Mouse (Mus musculus): ENCODE measurements around the gene Ankrd65. TPM values are rescaled to one million over a fixed set of nuclear protein-coding genes. Genes with fewer than 3 reads are reported as not detected.

Ankrd65 gene
- polyA plus RNA-seq, 1 experiment from 2014 or later: not detected

GRCm38 (mm10) chr4:155841651-155842270 lies 51.5 kb downstream of the Ankrd65 start:
- WGBS (ENCODE audit: insufficient replicate concordance): 39% methylated on average over 38 of the region's 38 CpGs
- H3K27me3 ChIP-seq (replicated peaks): peaks cover 51% of the 10 kb centered on the region
- no peak overlapping the region for H3K9ac ChIP-seq
- H3K9me3 ChIP-seq (replicated peaks): no peaks in the 10 kb centered on the region
- H3K27ac ChIP-seq: no peak overlapping the region
- ATAC-seq: peak; percentile 1; the same call in 1 of the 2 replicates
- no peaks in the 10 kb centered on the region for H3K36me3 ChIP-seq
- peaks cover 46% of the 10 kb centered on the region for H3K4me1 ChIP-seq
- H3K4me3 ChIP-seq: peak overlapping the region; percentile 66
- H3K4me2 ChIP-seq: peak overlapping the region; percentile 95

DNA sequence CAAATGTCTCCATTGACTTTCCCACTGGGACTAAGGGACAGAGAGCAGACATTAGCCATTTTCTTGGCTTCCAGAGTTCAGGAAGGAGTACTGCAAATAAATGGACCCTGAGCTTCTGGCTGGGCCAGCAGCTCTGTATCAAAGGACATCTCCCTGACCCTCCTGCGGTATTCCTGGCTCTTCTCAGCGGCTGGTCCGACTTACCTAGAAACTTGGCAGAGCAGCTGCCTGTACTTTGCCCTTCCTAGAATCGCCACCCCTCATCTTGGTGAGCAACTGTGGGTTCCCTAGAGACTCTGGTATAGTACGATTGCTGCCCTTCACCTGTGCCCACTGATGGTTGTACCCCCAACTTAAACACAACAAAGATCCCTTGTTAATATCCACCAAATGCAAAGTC lies 53.0 kb downstream of the Ankrd65 start:
- H3K36me3 ChIP-seq: no peaks in the 10 kb centered on the region
- H3K27me3 ChIP-seq (replicated peaks): peaks cover 51% of the 10 kb centered on the region
- no peak overlapping the region for H3K27ac ChIP-seq
- H3K4me1 ChIP-seq: peaks cover 45% of the 10 kb centered on the region
- no peak overlapping the region for H3K4me3 ChIP-seq
- 73% methylated on average over 5 of the region's 5 CpGs for WGBS (ENCODE audit: insufficient replicate concordance)
- H3K4me2 ChIP-seq: no peak overlapping the region
- H3K9ac ChIP-seq: no peak overlapping the region
- H3K9me3 ChIP-seq (replicated peaks): no peaks in the 10 kb centered on the region
- ATAC-seq: no peak

DNA sequence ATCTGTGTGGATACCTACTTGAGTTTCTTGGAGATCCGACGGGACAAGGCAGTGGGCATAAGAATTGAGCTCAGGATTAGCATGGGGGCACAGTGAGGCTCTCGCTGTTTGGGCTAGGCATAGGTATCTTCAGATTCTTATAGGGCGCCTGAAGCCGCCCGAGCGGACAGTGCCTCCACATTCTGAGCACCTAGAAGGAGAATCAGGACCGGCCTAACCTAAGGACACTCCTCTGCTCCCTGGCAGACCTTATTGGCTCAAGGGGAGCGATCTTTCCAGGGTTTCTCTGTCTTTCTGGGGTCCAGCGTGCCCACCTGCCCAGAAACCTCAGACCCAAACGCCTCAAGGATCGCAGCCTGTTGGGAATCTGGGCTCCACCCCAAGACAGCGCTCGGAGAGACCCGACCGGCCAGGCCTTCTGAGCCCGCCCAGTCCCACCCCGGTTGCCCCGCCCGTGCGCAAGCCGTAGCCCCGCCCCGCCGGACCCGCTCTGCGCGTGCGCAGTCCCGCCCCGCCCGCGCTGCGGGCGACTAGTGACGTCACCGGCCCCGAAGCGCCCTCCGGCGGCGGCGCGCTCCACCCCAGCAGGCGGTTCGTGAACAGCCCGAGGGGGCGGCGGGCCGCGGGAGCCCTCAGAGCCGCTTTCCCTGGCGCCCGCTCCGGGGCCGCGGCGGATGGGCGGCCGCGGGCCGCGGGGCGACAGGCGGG lies 56.8 kb downstream of the Ankrd65 start, which contains the start of gene Dvl1:
Gene Dvl1, plus strand, starts transcription at position 532 of the 708 bp plus-strand sequence.
- peak; percentile 93 for ATAC-seq
- H3K4me1 ChIP-seq: peaks cover 42% of the 10 kb centered on the region
- H3K9me3 ChIP-seq (replicated peaks): no peaks in the 10 kb centered on the region
- H3K27me3 ChIP-seq (replicated peaks): peaks cover 23% of the 10 kb centered on the region
- peak within 1 kb of the TSS; percentile 81 for H3K27ac ChIP-seq
- no peaks in the 10 kb centered on the region for H3K36me3 ChIP-seq
- peak within 1 kb of the TSS; percentile 90 for H3K4me3 ChIP-seq
- H3K4me2 ChIP-seq: peak within 1 kb of the TSS; percentile 99
- H3K9ac ChIP-seq: peak within 1 kb of the TSS; percentile 91
- 4% methylated on average over 43 of the region's 65 CpGs for WGBS (ENCODE audit: insufficient replicate concordance)

DNA sequence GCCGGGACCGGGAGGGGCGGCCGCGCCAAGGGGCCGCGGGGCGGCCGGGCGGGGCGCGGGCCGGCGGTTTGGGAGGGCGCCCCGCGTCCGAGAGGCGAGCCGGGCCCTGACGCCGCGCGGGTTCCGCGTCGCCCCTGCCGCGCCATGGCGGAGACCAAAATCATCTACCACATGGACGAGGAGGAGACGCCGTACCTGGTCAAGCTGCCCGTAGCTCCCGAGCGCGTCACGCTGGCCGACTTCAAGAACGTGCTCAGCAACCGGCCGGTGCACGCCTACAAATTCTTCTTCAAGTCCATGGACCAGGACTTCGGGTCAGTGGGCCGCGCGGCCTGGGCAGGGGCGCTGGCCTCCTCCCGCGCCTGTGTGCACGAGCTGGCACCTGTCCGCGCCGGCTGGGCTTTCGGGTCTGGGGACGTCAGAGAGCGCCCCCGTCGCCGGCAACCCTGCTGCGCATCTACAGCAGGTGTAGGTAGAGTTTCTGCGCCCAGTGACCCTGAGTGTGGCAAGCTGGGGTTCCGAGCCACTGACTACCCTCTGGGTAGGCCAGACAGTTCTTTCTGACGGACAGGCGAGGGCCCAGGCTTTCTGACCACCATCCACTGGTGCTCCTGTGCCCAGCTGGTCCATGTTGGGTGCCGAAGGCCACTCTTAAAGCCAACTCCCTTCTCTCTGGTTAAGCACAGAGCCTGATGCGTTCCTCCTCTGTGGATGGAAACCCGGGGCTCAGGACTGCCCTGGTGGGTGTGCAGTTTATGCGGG lies 57.5 kb downstream of the Ankrd65 start:
- peak overlapping the region; percentile 91 for H3K9ac ChIP-seq
- peaks cover 42% of the 10 kb centered on the region for H3K4me1 ChIP-seq
- peak overlapping the region; percentile 90 for H3K4me3 ChIP-seq
- WGBS (ENCODE audit: insufficient replicate concordance): 2% methylated on average over 61 of the region's 69 CpGs
- H3K36me3 ChIP-seq: no peaks in the 10 kb centered on the region
- H3K4me2 ChIP-seq: peak overlapping the region; percentile 99
- peaks cover 15% of the 10 kb centered on the region for H3K27me3 ChIP-seq (replicated peaks)
- H3K9me3 ChIP-seq (replicated peaks): no peaks in the 10 kb centered on the region
- peak overlapping the region; percentile 81 for H3K27ac ChIP-seq
- ATAC-seq: peak; percentile 70

DNA sequence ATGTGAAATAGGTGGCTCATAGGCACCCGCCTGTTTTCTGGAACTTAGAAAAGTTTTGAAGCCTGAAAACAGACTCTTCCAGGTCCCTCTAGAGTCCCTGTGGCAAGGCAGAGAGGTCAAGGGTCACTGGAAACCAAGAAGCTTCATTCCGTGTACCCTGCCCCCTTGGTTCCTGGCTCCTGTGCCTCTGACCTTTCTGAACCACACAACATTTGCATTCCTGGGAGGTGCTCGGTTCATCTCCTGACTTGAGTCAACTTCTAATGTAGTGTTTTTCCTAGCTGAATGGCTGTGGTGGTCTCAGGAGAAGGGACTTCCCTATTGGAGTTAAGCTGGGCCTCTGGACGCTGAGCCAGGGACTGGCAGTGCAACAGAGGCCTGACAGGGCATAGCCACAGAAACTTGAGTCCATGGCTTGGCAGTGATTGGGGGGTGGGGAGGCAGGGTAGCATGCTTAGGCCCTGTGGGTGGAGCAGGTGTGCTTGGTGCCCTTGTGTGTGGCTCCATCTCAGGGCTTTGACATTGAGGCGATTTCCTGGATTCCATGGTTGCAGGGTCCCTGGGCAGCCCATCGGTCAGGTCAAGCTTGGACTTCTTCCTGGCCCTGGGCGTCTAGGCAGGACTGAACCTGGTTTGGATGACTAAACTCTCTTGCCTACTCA lies 58.3 kb downstream of the Ankrd65 start:
- H3K9me3 ChIP-seq (replicated peaks): no peaks in the 10 kb centered on the region
- peak overlapping the region; percentile 99 for H3K4me2 ChIP-seq
- ATAC-seq: no peak
- WGBS (ENCODE audit: insufficient replicate concordance): 60% methylated on average over 7 of the region's 7 CpGs
- H3K36me3 ChIP-seq: peaks cover 5% of the 10 kb centered on the region
- peak overlapping the region; percentile 90 for H3K4me3 ChIP-seq
- peak overlapping the region; percentile 91 for H3K9ac ChIP-seq
- H3K4me1 ChIP-seq: peaks cover 42% of the 10 kb centered on the region
- H3K27me3 ChIP-seq (replicated peaks): peaks cover 7% of the 10 kb centered on the region
- no peak overlapping the region for H3K27ac ChIP-seq

Small RNA genes lying within 50 kb of the gene (microRNA-seq; reads per million reads assigned to microRNA genes)
- not detected for gene Gm27743

Other genes with a start within 250 kb of the Ankrd65 start
- gene Nadk, start 228.1 kb upstream of the Ankrd65 start, polyA plus RNA-seq (2016; fragmentation: Nextera tagmentation; extraction: Ambion mirVana): 75.9 and 78.0 TPM in 2 replicates
- 7.1 and 7.3 TPM in 2 replicates for gene Slc35e2, start 189.0 kb upstream of the Ankrd65 start, polyA plus RNA-seq (2016; fragmentation: Nextera tagmentation; extraction: Ambion mirVana)
- gene Cdk11b, start 165.6 kb upstream of the Ankrd65 start, polyA plus RNA-seq (2016; fragmentation: Nextera tagmentation; extraction: Ambion mirVana): 41.1 and 45.5 TPM in 2 replicates
- not detected in 2 replicates for gene Gm10563, start 145.0 kb upstream of the Ankrd65 start, polyA plus RNA-seq (2016; fragmentation: Nextera tagmentation; extraction: Ambion mirVana)
- gene Mmp23, start 137.1 kb upstream of the Ankrd65 start, polyA plus RNA-seq (2016; fragmentation: Nextera tagmentation; extraction: Ambion mirVana): 8.1 and 9.2 TPM in 2 replicates
- gene Mib2, start 121.2 kb upstream of the Ankrd65 start, polyA plus RNA-seq (2016; fragmentation: Nextera tagmentation; extraction: Ambion mirVana): 7.2 and 7.4 TPM in 2 replicates
- 1.9 and 2.0 TPM in 2 replicates for gene Fndc10, start 96.1 kb upstream of the Ankrd65 start, polyA plus RNA-seq (2016; fragmentation: Nextera tagmentation; extraction: Ambion mirVana)
- 80.8 and 91.2 TPM in 2 replicates for gene Ssu72, start 85.6 kb upstream of the Ankrd65 start, polyA plus RNA-seq (2016; fragmentation: Nextera tagmentation; extraction: Ambion mirVana)
- 0.17 and 0.24 TPM in 2 replicates for gene Tmem240, start 55.6 kb upstream of the Ankrd65 start, polyA plus RNA-seq (2016; fragmentation: Nextera tagmentation; extraction: Ambion mirVana)
- gene Atad3a, start 29.3 kb upstream of the Ankrd65 start, polyA plus RNA-seq (2016; fragmentation: Nextera tagmentation; extraction: Ambion mirVana): 101 and 110 TPM in 2 replicates
- 0.49 and 0.73 TPM in 2 replicates for gene Vwa1, start 15.7 kb upstream of the Ankrd65 start, polyA plus RNA-seq (2016; fragmentation: Nextera tagmentation; extraction: Ambion mirVana)
- gene Tmem88b, start 4.6 kb upstream of the Ankrd65 start, polyA plus RNA-seq (2016; fragmentation: Nextera tagmentation; extraction: Ambion mirVana): 0.32 TPM in 2 replicates
- gene Mrpl20, start 12.4 kb downstream of the Ankrd65 start, polyA plus RNA-seq (2016; fragmentation: Nextera tagmentation; extraction: Ambion mirVana): 223 and 228 TPM in 2 replicates
- 98.8 and 101 TPM in 2 replicates for gene Ccnl2, start 22.1 kb downstream of the Ankrd65 start, polyA plus RNA-seq (2016; fragmentation: Nextera tagmentation; extraction: Ambion mirVana)
- gene Aurkaip1, start 40.8 kb downstream of the Ankrd65 start, polyA plus RNA-seq (2016; fragmentation: Nextera tagmentation; extraction: Ambion mirVana): 146 and 153 TPM in 2 replicates
- 8.1 and 9.2 TPM in 2 replicates for gene Mxra8, start 49.2 kb downstream of the Ankrd65 start, polyA plus RNA-seq (2016; fragmentation: Nextera tagmentation; extraction: Ambion mirVana)
- 10.7 and 12.1 TPM in 2 replicates for gene Dvl1, start 57.0 kb downstream of the Ankrd65 start, polyA plus RNA-seq (2016; fragmentation: Nextera tagmentation; extraction: Ambion mirVana)
- gene Tas1r3, start 72.9 kb downstream of the Ankrd65 start, polyA plus RNA-seq (2016; fragmentation: Nextera tagmentation; extraction: Ambion mirVana): 0.07 and 0.11 TPM in 2 replicates
- gene Cptp, start 79.0 kb downstream of the Ankrd65 start, polyA plus RNA-seq (2016; fragmentation: Nextera tagmentation; extraction: Ambion mirVana): 10.3 and 10.8 TPM in 2 replicates
- gene Ints11, start 79.1 kb downstream of the Ankrd65 start, polyA plus RNA-seq (2016; fragmentation: Nextera tagmentation; extraction: Ambion mirVana): 50.0 and 51.4 TPM in 2 replicates
- gene Pusl1, start 101.3 kb downstream of the Ankrd65 start, polyA plus RNA-seq (2016; fragmentation: Nextera tagmentation; extraction: Ambion mirVana): 32.7 and 33.6 TPM in 2 replicates
- 13.4 and 13.6 TPM in 2 replicates for gene Acap3, start 101.4 kb downstream of the Ankrd65 start, polyA plus RNA-seq (2016; fragmentation: Nextera tagmentation; extraction: Ambion mirVana)
- gene Ube2j2, start 153.4 kb downstream of the Ankrd65 start, polyA plus RNA-seq (2016; fragmentation: Nextera tagmentation; extraction: Ambion mirVana): 106 and 111 TPM in 2 replicates
- gene C1qtnf12, start 171.9 kb downstream of the Ankrd65 start, polyA plus RNA-seq (2016; fragmentation: Nextera tagmentation; extraction: Ambion mirVana): 45.0 and 48.8 TPM in 2 replicates
- 8.2 and 8.7 TPM in 2 replicates for gene B3galt6, start 202.2 kb downstream of the Ankrd65 start, polyA plus RNA-seq (2016; fragmentation: Nextera tagmentation; extraction: Ambion mirVana)
- gene Sdf4, start 202.4 kb downstream of the Ankrd65 start, polyA plus RNA-seq (2016; fragmentation: Nextera tagmentation; extraction: Ambion mirVana): 93.4 and 93.9 TPM in 2 replicates
- gene Tnfrsf4, start 223.4 kb downstream of the Ankrd65 start, polyA plus RNA-seq (2016; fragmentation: Nextera tagmentation; extraction: Ambion mirVana): 0.39 and 0.60 TPM in 2 replicates
- gene Tnfrsf18, start 235.7 kb downstream of the Ankrd65 start, polyA plus RNA-seq (2016; fragmentation: Nextera tagmentation; extraction: Ambion mirVana): 0.77 and 0.99 TPM in 2 replicates

Measured in liver, embryonic 12.5 days (tissue).